8 mouse cellular contexts compared by ENCODE assay signal in genomic region chr11:101094930-101095313, GRCm38 (mm10). TPM values are rescaled to one million over a fixed set of nuclear protein-coding genes. Genes with fewer than 3 reads are reported as not detected.
DNase-seq lines count a peak whose midpoint lies in the region; ATAC-seq and TF ChIP-seq lines count a peak whose summit lies in the region.

No protein-coding gene starts in this region.

- no peak for ATAC-seq in erythroblast, adult 5-6 weeks (replicated peaks; ENCODE audit: low FRiP score, poor library complexity, severe bottlenecking)
- ATAC-seq in forebrain, embryonic 14.5 days, result no peak; the same call in 1 of the 2 replicates
- ATAC-seq in liver, embryonic 16.5 days (ENCODE audit: low read depth), result 0 out of 2 replicates have a peak, but pooled peaks have one; percentile 6

- H3K9ac ChIP-seq in forebrain, embryonic 14.5 days (ENCODE audit: low read length), result peak overlapping the region; percentile 68
- peak overlapping the region; percentile 94 for H3K9ac ChIP-seq in liver, embryonic 16.5 days (ENCODE audit: low read depth, low read length)

- peak overlapping the region; percentile 89 for H3ac ChIP-seq in C2C12 (ENCODE audit: control insufficient read depth, insufficient read length, low read depth)

- no peaks in the 10 kb centered on the region for H3K27me3 ChIP-seq in erythroblast, embryonic 14.5 days (ENCODE audit: control insufficient read depth)
- no peaks in the 10 kb centered on the region for H3K27me3 ChIP-seq in C2C12 (ENCODE audit: control insufficient read depth, insufficient read depth, insufficient read length)
- no peaks in the 10 kb centered on the region for H3K27me3 ChIP-seq in forebrain, embryonic 14.5 days (replicated peaks; ENCODE audit: control insufficient read depth, insufficient read depth, low read length)
- no peaks in the 10 kb centered on the region for H3K27me3 ChIP-seq in liver, embryonic 16.5 days (ENCODE audit: control insufficient read depth, insufficient read depth, low read depth, low read length)

- H3K4me3 ChIP-seq in erythroblast, embryonic 14.5 days (replicated peaks), result peak overlapping the region; percentile 83
- H3K4me3 ChIP-seq in C2C12 (ENCODE audit: insufficient read depth, poor library complexity, severe bottlenecking), result peak overlapping the region; percentile 59
- peak overlapping the region; percentile 55 for H3K4me3 ChIP-seq in forebrain, embryonic 14.5 days (ENCODE audit: low read depth, low read length)
- peak overlapping the region; percentile 90 for H3K4me3 ChIP-seq in liver, embryonic 16.5 days (ENCODE audit: low read depth, low read length)

- no peak for TF ChIP-seq CTCF in C2C12 (IDR thresholded peaks at IDR 0.05; ENCODE audit: control insufficient read depth, insufficient read depth, insufficient read length)

- H3K79me2 ChIP-seq in C2C12 (ENCODE audit: control insufficient read depth, insufficient read depth), result peaks cover 24% of the 10 kb centered on the region

- H3K36me3 ChIP-seq in erythroblast, embryonic 14.5 days (ENCODE audit: control insufficient read depth), result peaks cover 82% of the 10 kb centered on the region
- peaks cover 79% of the 10 kb centered on the region for H3K36me3 ChIP-seq in C2C12 (ENCODE audit: control insufficient read depth, insufficient read depth)
- peaks cover 76% of the 10 kb centered on the region for H3K36me3 ChIP-seq in forebrain, embryonic 14.5 days (ENCODE audit: control insufficient read depth, insufficient read depth, low read length)
- H3K36me3 ChIP-seq in liver, embryonic 16.5 days (ENCODE audit: control insufficient read depth, insufficient read depth), result peaks cover 54% of the 10 kb centered on the region

- WGBS in forebrain, embryonic 14.5 days, result under 1% methylated on average over 18 of the region's 18 CpGs
- WGBS in liver, embryonic 16.5 days (ENCODE audit: insufficient replicate concordance), result under 1% methylated on average over 18 of the region's 18 CpGs

- no peaks in the 10 kb centered on the region for H3K9me3 ChIP-seq in erythroblast, embryonic 14.5 days (ENCODE audit: control insufficient read depth, low read length)
- H3K9me3 ChIP-seq in forebrain, embryonic 14.5 days (replicated peaks; ENCODE audit: control insufficient read depth, low read length), result no peaks in the 10 kb centered on the region
- no peaks in the 10 kb centered on the region for H3K9me3 ChIP-seq in liver, embryonic 16.5 days (replicated peaks; ENCODE audit: control insufficient read depth, low read length)

- peak overlapping the region; percentile 61; the same call in 1 of the 2 replicates for H3K27ac ChIP-seq in forebrain, embryonic 14.5 days (ENCODE audit: low read depth, low read length)
- 0 out of 2 replicates have a peak overlapping the region, but pooled peaks have one; percentile 31 for H3K27ac ChIP-seq in liver, embryonic 16.5 days (ENCODE audit: low read length)

- peaks cover 38% of the 10 kb centered on the region for H3K4me1 ChIP-seq in erythroblast, embryonic 14.5 days (ENCODE audit: control insufficient read depth)
- peaks cover 6% of the 10 kb centered on the region; the same call in 1 of the 2 replicates for H3K4me1 ChIP-seq in forebrain, embryonic 14.5 days (ENCODE audit: control insufficient read depth, insufficient read depth, low read length)
- peaks cover 18% of the 10 kb centered on the region for H3K4me1 ChIP-seq in liver, embryonic 16.5 days (ENCODE audit: control insufficient read depth, low read depth, low read length)

- H3K79me3 ChIP-seq in C2C12 (ENCODE audit: low read depth), result peaks cover 5% of the 10 kb centered on the region

- peak overlapping the region; percentile 92 for H3K4me2 ChIP-seq in forebrain, embryonic 14.5 days (ENCODE audit: low read length)
- peak overlapping the region; percentile 88 for H3K4me2 ChIP-seq in liver, embryonic 16.5 days (ENCODE audit: low read depth, low read length)

- peak; percentile 25 for DNase-seq in forebrain, embryonic 14.5 days (ENCODE audit: low spot score)
- no peak for DNase-seq in right cerebral cortex, postnatal 25 days
- DNase-seq in cerebellum, postnatal 10 days, result no peak
- no peak for DNase-seq in adrenal gland, postnatal 36 days

TF ChIP-seq in C2C12, 6 proteins besides CTCF, POLR2A, EP300 and RAD21:
- TF ChIP-seq CEBPB (IDR thresholded peaks at IDR 0.05; ENCODE audit: low read depth) (no peak), MAX (IDR thresholded peaks at IDR 0.05) (no peak), FOSL1 (IDR thresholded peaks at IDR 0.05; ENCODE audit: insufficient read depth, low read length, poor library complexity, severe bottlenecking) (no peak), MYOG (IDR thresholded peaks at IDR 0.05; ENCODE audit: control insufficient read depth, extremely low read depth, insufficient read length) (no peak), USF1 (IDR thresholded peaks at IDR 0.05; ENCODE audit: low read depth) (no peak), MYOD1 (IDR thresholded peaks at IDR 0.05; ENCODE audit: control insufficient read depth, insufficient read length, low read depth) (no peak)

RNA-seq across cellular contexts. Expression of gene Psmc3ip, which starts 0.3 kb away (rescaled TPM):
- polyA plus RNA-seq in erythroblast, embryonic 14.5 days (2012), result 3.9 and 5.2 TPM in 2 replicates
- total RNA-seq in erythroblast, adult 5-6 weeks (2015; ENCODE audit: low replicate concordance), result 2.7 and 4.4 TPM in 2 replicates
- total RNA-seq in erythroblast, adult 5-6 weeks (2017; ENCODE audit: low replicate concordance), result 4.1 and 13.7 TPM in 2 replicates
- polyA plus RNA-seq in C2C12 (2012; fragmentation: generic; extraction: Trizol), result 24.0 TPM
- polyA plus RNA-seq in forebrain, embryonic 14.5 days (2014; fragmentation: Nextera tagmentation; extraction: Ambion mirVana), result 39.8 and 54.3 TPM in 2 replicates
- 11.7 and 11.8 TPM in 2 replicates for polyA plus RNA-seq in liver, embryonic 16.5 days (2015; fragmentation: Nextera tagmentation; extraction: Ambion mirVana)
- total RNA-seq in adrenal gland, postnatal 36 days (2021), result 1 to 10 TPM; 5.8 to 6.6 TPM

RNA-seq across cellular contexts. Expression of gene Mlx, which starts 7.8 kb away (rescaled TPM):
- 1.4 and 1.7 TPM in 2 replicates for polyA plus RNA-seq in erythroblast, embryonic 14.5 days (2012)
- total RNA-seq in erythroblast, adult 5-6 weeks (2015; ENCODE audit: low replicate concordance), result 20.5 and 26.9 TPM in 2 replicates
- 18.4 and 23.7 TPM in 2 replicates for total RNA-seq in erythroblast, adult 5-6 weeks (2017; ENCODE audit: low replicate concordance)
- 39.7 TPM for polyA plus RNA-seq in C2C12 (2012; fragmentation: generic; extraction: Trizol)
- 100 and 109 TPM in 2 replicates for polyA plus RNA-seq in forebrain, embryonic 14.5 days (2014; fragmentation: Nextera tagmentation; extraction: Ambion mirVana)
- polyA plus RNA-seq in liver, embryonic 16.5 days (2015; fragmentation: Nextera tagmentation; extraction: Ambion mirVana), result 23.8 and 24.5 TPM in 2 replicates
- 10 to 100 TPM; 50.1 to 63.1 TPM for total RNA-seq in adrenal gland, postnatal 36 days (2021)

RNA-seq across cellular contexts. Expression of gene Coasy, which starts 12.6 kb away (rescaled TPM):
- 0.65 and 0.87 TPM in 2 replicates for polyA plus RNA-seq in erythroblast, embryonic 14.5 days (2012)
- 6.7 and 7.5 TPM in 2 replicates for total RNA-seq in erythroblast, adult 5-6 weeks (2015; ENCODE audit: low replicate concordance)
- 3.8 and 9.6 TPM in 2 replicates for total RNA-seq in erythroblast, adult 5-6 weeks (2017; ENCODE audit: low replicate concordance)
- 31.0 TPM for polyA plus RNA-seq in C2C12 (2012; fragmentation: generic; extraction: Trizol)
- polyA plus RNA-seq in forebrain, embryonic 14.5 days (2014; fragmentation: Nextera tagmentation; extraction: Ambion mirVana), result 52.9 and 54.9 TPM in 2 replicates
- 20.1 and 20.5 TPM in 2 replicates for polyA plus RNA-seq in liver, embryonic 16.5 days (2015; fragmentation: Nextera tagmentation; extraction: Ambion mirVana)
- total RNA-seq in adrenal gland, postnatal 36 days (2021), result 100 to 1,000 TPM in 1 of 2 experiments, 10 to 100 TPM in 1; 71.3 to 111 TPM

RNA-seq across cellular contexts. Expression of gene Hsd17b1, which starts 16.7 kb away (rescaled TPM):
- 0.04 and 0.06 TPM in 2 replicates for polyA plus RNA-seq in erythroblast, embryonic 14.5 days (2012)
- 2.1 TPM in 1 of 2 replicates, not detected in the other for total RNA-seq in erythroblast, adult 5-6 weeks (2015; ENCODE audit: low replicate concordance)
- total RNA-seq in erythroblast, adult 5-6 weeks (2017; ENCODE audit: low replicate concordance), result 1.9 TPM in 1 of 2 replicates, not detected in the other
- not detected for polyA plus RNA-seq in C2C12 (2012; fragmentation: generic; extraction: Trizol)
- not detected in 2 replicates for polyA plus RNA-seq in forebrain, embryonic 14.5 days (2014; fragmentation: Nextera tagmentation; extraction: Ambion mirVana)
- polyA plus RNA-seq in liver, embryonic 16.5 days (2015; fragmentation: Nextera tagmentation; extraction: Ambion mirVana), result 0.28 and 0.30 TPM in 2 replicates
- 1 to 10 TPM; 1.5 to 3.3 TPM for total RNA-seq in adrenal gland, postnatal 36 days (2021)

RNA-seq across cellular contexts. Expression of gene Retreg3, which starts 24.8 kb away (rescaled TPM):
- 1.6 and 1.7 TPM in 2 replicates for polyA plus RNA-seq in erythroblast, embryonic 14.5 days (2012)
- total RNA-seq in erythroblast, adult 5-6 weeks (2015; ENCODE audit: low replicate concordance), result 35.7 and 40.3 TPM in 2 replicates
- total RNA-seq in erythroblast, adult 5-6 weeks (2017; ENCODE audit: low replicate concordance), result 88.4 and 93.1 TPM in 2 replicates
- 25.7 TPM for polyA plus RNA-seq in C2C12 (2012; fragmentation: generic; extraction: Trizol)
- polyA plus RNA-seq in forebrain, embryonic 14.5 days (2014; fragmentation: Nextera tagmentation; extraction: Ambion mirVana), result 14.0 and 14.4 TPM in 2 replicates
- polyA plus RNA-seq in liver, embryonic 16.5 days (2015; fragmentation: Nextera tagmentation; extraction: Ambion mirVana), result 11.9 and 12.3 TPM in 2 replicates
- total RNA-seq in adrenal gland, postnatal 36 days (2021), result 10 to 100 TPM; 53.2 to 57.2 TPM

Comparison
In these comparisons a context has a peak if more than half of its experiments do, and no peak if none do; other contexts are left out.
1. RNA of gene Coasy, which starts 12.6 kb away (polyA plus RNA-seq): 52.9 to 54.9 TPM in forebrain, embryonic 14.5 days, 31.0 TPM in C2C12 (single experiment) and 20.1 to 20.5 TPM in liver, embryonic 16.5 days; 0.65 to 0.87 TPM in erythroblast, embryonic 14.5 days; every median in the first group is over 10 times any median in the second.
2. Peak in every context shown above with its lines, with median percentiles within 50 percentile points of each other: H3K4me3 ChIP-seq.